Mouse (Mus musculus) kidney, adult 8-10 months (tissue): ENCODE results near the gene Gm8439.
A peak's percentile ranks its signal among the peaks of the same experiment; 100 is the strongest.
"Not testable (repeated sequence)": the region's sequence is repeated elsewhere in the genome, so short reads cannot be mapped to it uniquely, and the experiment has no call there.

Experiments
- DNase-seq, 2 experiments: peaks; one replicate each; pipeline ENCODE4 v3.0.0; 2022

Gene Gm8439

GRCm38 (mm10) chr4:120588445-120588844 lies at the start of gene Gm8439:
Gene Gm8439, plus strand, starts transcription at chr4:120588745.
- DNase-seq, result no peak

- no peak for DNase-seq
Observed at GRCm38 (mm10) chr4:120544896-120545295, 43.6 kb upstream of the Gm8439 start.

- no peak for DNase-seq
Observed at GRCm38 (mm10) chr4:120556592-120556991, 32.0 kb upstream of the Gm8439 start.

GRCm38 (mm10) chr4:120565726-120566125 lies 22.8 kb upstream of the Gm8439 start:
- peak in 1 of 2 experiments; percentile 37 for DNase-seq

- peak in 1 of 2 experiments; percentile 45 for DNase-seq
Observed at GRCm38 (mm10) chr4:120568005-120568404, 20.5 kb upstream of the Gm8439 start.

- peak; percentile 56 to 61 for DNase-seq
Observed at GRCm38 (mm10) chr4:120569025-120569424, 19.5 kb upstream of the Gm8439 start.

- DNase-seq, result peak; percentile 90 to 92
Observed at GRCm38 (mm10) chr4:120569486-120570437, 18.8 kb upstream of the Gm8439 start, which contains the start of gene Ctps. Gene Ctps, minus strand, starts transcription at chr4:120570276.

- DNase-seq, result peak in 1 of 2 experiments; percentile 28
Observed at GRCm38 (mm10) chr4:120570438-120571069, 18.0 kb upstream of the Gm8439 start.

GRCm38 (mm10) chr4:120571070-120571464 lies 17.5 kb upstream of the Gm8439 start:
- no peak for DNase-seq

- DNase-seq, result no peak
Observed at GRCm38 (mm10) chr4:120571691-120572090, 16.9 kb upstream of the Gm8439 start.

GRCm38 (mm10) chr4:120580894-120581293 lies 7.7 kb upstream of the Gm8439 start:
- DNase-seq, result no peak

- no peak for DNase-seq
Observed at GRCm38 (mm10) chr4:120581711-120582110, 6.8 kb upstream of the Gm8439 start.

GRCm38 (mm10) chr4:120586986-120587385 lies 1.6 kb upstream of the Gm8439 start:
- no peak for DNase-seq

GRCm38 (mm10) chr4:120589070-120589469 lies 525 bp downstream of the Gm8439 start:
- no peak for DNase-seq

GRCm38 (mm10) chr4:120589815-120590422 lies 1.4 kb downstream of the Gm8439 start:
- peak; percentile 62 to 73 for DNase-seq

GRCm38 (mm10) chr4:120590973-120591372 lies 2.4 kb downstream of the Gm8439 start:
- no peak for DNase-seq

- DNase-seq, result not testable (repeated sequence)
Observed at GRCm38 (mm10) chr4:120596210-120596609, 7.7 kb downstream of the Gm8439 start.

- peak; percentile 25 to 65 for DNase-seq
Observed at GRCm38 (mm10) chr4:120598922-120599321, 10.4 kb downstream of the Gm8439 start.

- no peak for DNase-seq
Observed at GRCm38 (mm10) chr4:120601774-120602173, 13.2 kb downstream of the Gm8439 start.

- DNase-seq, result no peak
Observed at GRCm38 (mm10) chr4:120602669-120603068, 14.1 kb downstream of the Gm8439 start.

- DNase-seq, result peak in 1 of 2 experiments; percentile 20
Observed at GRCm38 (mm10) chr4:120606941-120607340, 18.4 kb downstream of the Gm8439 start.

GRCm38 (mm10) chr4:120611005-120611404 lies 22.5 kb downstream of the Gm8439 start:
- no peak for DNase-seq
